Mouse (Mus musculus) lung, adult 2 months (tissue): ENCODE results near the gene Cdadc1. TPM values are rescaled to one million over a fixed set of nuclear protein-coding genes. Genes with fewer than 3 reads are reported as not detected.

ENCODE experiments used
- DNase-seq: peaks from one replicate; pipeline ENCODE4 v3.0.0; 2022
- H3K4me1 ChIP-seq: fragments of 200-500 bp; 2 replicates; pipeline ENCODE4 v1.6.1; 2011; ENCODE audit warnings: low read length; ENCODE audit not compliant: control insufficient read depth, insufficient read depth
- H3K4me3 ChIP-seq: fragments of 200-500 bp; replicated peaks from 2 replicates; pipeline ENCODE3; 2011; ENCODE audit warnings: low read depth, mild to moderate bottlenecking, control low read depth, low read length; ENCODE audit errors: extremely low read depth
- CTCF ChIP-seq: fragments of 200-500 bp; IDR thresholded peaks from 2 replicates; pipeline ENCODE4 v1.5.1; 2011; ENCODE audit warnings: mild to moderate bottlenecking, low read length, control low read depth; ENCODE audit not compliant: insufficient read depth
- POLR2A ChIP-seq: fragments of 200-500 bp; IDR thresholded peaks from 2 replicates; pipeline ENCODE4 v1.6.1; 2011; ENCODE audit warnings: low read depth, mild to moderate bottlenecking, control low read depth, low read length, borderline replicate concordance; ENCODE audit errors: extremely low read depth
- WGBS: fragments of 180-500 bp; shearing (Covaris S2); methylation state at CpG from one replicate; pipeline ENCODE4 v1.1.7; 2018; 5-methylcytosine and 5-hydroxymethylcytosine counted together
- polyA plus RNA-seq: library from polyadenylated mRNA; depleted of rRNA; stranded (reverse); fragments of >200 nt; gene quantifications from 2 replicates; pipeline ENCODE4 v1.2.3, GENCODE M21; 2012

Cdadc1 gene
- polyA plus RNA-seq, 1 experiment: 9.9 TPM

DNA sequence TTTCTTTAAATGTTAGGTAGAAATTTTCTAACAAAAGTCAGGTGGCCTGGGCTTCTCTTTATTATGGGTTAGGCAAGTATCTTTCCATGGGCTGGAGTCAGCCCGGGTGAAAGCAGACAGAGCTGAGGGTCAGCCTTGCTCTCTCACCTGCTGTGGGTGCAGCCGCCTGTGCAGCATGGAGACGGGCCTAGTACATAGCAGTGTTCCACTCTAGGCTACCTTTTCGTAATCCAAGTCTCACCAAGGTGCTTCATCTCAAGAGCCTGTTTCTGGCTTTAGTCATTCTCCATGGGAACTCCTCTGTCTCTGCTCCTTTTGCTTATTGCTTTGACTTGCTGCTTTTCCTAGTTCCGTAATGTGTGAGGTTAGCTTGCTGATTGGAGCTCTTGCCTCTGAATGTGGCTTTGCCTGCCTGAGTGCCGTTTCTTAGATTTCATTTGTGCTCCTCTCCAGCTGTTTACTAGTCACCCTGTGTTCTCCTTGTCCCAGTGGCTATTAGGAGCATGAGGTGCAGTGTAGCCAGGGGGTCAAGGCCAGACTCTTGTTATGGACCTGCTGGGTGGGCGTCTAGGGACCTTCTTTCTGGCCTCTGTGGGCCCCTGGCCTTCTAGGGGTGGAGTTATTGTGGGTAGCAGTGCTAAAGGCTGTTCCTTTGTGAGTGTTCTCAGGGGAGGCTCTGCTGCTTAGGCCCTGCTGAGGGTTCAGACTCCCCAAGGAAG is 51.4 kb downstream of the Cdadc1 start:
- WGBS: 75% methylated on average over 7 of the region's 7 CpGs
- DNase-seq: no peak

DNA sequence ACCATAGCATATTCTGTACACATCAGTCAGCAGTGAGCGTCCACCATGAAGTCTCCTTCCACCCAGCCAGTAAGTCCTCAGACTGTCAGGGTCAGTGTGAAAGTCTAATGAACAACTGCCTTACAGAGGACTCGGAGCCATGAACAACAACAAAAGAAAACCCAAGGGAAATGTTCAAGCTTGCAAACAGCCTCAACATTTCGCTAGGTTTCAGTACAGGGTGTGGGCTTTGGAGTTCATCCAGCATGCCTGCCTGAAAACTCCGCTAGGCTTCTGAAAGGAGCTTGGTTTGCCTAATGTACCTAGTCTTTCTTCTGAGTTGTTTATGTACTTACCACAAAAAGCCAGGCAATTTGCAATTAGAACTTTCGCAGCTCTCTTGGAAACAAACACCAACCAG is 53.8 kb downstream of the Cdadc1 start:
- peaks cover 4% of the 10 kb centered on the region for H3K4me1 ChIP-seq
- WGBS: 60% methylated on average over 5 of the region's 5 CpGs
- DNase-seq: no peak

More for the DNA sequence above, 51.4 kb downstream of the Cdadc1 start:
- TF ChIP-seq CTCF (no peak), POLR2A (no peak)
- peaks cover 11% of the 10 kb centered on the region for H3K4me1 ChIP-seq
- no peak overlapping the region for H3K4me3 ChIP-seq

DNA sequence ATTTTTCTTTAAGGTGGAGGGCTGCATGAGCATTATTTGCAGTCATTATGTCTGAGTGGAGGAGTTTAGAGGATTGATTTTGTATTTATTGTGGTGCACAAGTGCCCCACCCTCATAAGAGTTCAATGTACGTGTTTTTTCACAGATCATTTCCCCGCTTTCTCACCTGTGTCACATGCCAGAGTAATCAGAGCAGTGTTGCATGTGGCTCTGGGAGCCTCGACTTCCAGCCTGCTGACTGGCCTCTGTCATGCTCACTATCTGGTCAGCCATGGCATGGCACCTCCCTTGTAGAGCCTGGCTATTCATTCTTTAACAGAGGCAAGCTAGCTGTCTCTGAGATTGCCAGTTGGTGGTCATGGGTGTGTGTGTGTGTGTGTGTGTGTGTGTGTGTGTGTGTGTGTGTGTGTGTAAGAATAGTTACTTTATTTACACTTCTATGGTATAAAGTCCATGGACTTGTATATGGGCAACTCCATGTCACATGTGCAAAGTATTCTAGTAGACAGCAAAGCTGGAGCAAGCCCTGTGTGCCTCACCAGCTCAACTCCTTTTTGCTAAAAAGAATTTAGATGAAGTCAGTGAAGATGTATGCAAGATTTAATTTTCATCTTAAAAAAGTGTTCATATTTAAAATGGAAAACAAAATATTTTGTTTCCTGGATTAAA is 54.5 kb downstream of the Cdadc1 start:
- no peak for DNase-seq
- WGBS: 77% methylated on average over 3 of the region's 3 CpGs
- no peak overlapping the region for H3K4me3 ChIP-seq
- TF ChIP-seq CTCF (no peak), POLR2A (no peak)
- peaks cover 4% of the 10 kb centered on the region for H3K4me1 ChIP-seq

More for the DNA sequence above, 53.8 kb downstream of the Cdadc1 start:
- H3K4me3 ChIP-seq: no peak overlapping the region
- no peak for TF ChIP-seq CTCF
- no peak for TF ChIP-seq POLR2A

DNA sequence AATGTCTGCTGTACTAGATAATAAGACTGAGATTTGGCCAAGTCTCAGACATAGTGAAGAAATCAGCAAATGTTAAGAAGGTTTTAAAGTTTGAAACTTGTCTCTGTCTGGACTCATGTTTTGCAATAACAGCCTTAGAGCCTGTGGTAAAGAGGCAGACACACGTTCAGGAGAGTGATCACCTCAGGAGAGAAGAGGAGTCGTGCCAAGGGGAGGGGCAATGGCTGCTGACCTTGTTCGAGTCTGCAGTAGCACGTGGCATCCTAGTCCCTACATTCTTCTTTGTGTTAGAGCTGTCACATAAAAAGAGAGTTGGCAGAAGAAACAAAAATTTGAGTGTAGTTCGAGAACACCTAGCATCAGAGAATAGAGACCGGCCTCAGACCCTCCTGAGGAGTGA is 57.0 kb downstream of the Cdadc1 start:
- no peak for TF ChIP-seq POLR2A
- TF ChIP-seq CTCF: no peak
- Histone ChIP-seq H3K4me3 (no peak overlapping the region), H3K4me1 (peaks cover 4% of the 10 kb centered on the region)
- WGBS: 74% methylated on average over 6 of the region's 6 CpGs
- DNase-seq: no peak

DNA sequence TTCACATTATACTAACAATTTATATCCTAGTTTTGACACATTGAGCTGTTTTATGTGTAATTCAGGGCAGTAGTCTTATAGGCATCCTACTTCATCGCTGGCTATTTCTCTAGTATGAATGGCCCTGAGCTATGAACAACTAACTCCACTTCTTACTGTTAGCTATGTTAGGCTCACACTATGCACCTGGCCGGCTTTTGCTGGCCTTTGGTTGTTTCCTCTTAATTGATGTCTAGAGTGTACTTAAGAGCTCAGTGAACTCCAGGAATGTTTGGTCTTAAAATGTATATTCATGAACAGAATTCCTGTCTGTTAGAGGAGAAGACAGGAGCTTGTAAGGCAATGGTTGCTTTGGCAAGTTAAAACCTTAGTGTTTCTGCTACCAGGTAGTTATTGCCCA is 57.5 kb downstream of the Cdadc1 start:
- peaks cover 2% of the 10 kb centered on the region; the same call in 1 of the 2 replicates for H3K4me1 ChIP-seq
- no peak overlapping the region for H3K4me3 ChIP-seq
- WGBS: 82% methylated on average over 2 of the region's 2 CpGs
- no peak for DNase-seq
- TF ChIP-seq CTCF: no peak
- TF ChIP-seq POLR2A: no peak

DNA sequence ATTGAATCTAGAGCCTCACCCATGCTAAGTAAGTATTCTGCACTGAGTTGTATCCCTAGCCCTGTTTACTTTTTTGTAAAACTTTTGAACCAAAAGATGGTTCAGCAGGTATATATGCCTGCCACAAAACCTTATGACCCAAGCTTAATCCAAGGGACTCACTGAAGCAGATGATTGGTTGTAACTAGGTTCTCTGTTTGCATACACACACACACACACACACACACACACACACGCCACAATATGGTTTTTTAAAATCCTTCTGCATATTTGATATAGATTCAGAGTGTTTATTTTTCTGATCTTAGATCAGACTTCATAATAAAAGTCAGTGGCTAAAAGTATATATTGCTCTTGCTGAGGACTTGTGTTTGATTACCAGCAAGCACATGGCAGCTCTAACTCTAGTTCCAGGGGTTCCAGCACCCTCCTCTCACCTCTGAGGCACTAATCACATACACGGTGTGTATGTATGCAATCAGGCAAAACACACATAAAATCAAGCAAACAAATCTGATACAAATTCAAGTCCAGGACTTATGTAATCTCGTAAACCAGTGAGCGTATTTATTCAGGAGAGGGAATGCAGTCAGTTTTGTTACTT is 59.8 kb downstream of the Cdadc1 start:
- WGBS: 74% methylated on average over 4 of the region's 4 CpGs
- no peaks in the 10 kb centered on the region for H3K4me1 ChIP-seq
- H3K4me3 ChIP-seq: no peak overlapping the region
- TF ChIP-seq POLR2A (no peak), CTCF (no peak)
- DNase-seq: peak; percentile 2

DNA sequence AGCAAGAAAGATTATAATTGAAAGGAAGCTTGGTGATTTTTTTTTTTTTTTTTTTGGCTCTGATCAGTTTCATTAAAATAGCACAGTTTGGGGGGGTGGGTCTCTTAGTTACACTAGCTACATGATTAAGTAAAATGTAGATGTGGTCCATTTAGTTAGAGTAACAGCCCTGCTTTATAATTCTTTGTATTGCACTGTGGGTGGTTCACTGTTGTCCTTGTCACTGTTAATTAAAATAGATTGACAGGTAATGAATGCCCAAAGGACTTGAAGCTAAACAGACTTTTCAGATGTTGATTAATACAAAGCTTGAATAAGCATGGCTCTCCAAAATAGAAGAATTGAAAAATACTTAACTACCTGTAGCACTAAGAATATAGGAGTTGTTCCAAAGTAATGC is 63.9 kb downstream of the Cdadc1 start:
- DNase-seq: no peak
- Histone ChIP-seq H3K4me1 (no peaks in the 10 kb centered on the region; the same call in 1 of the 2 replicates), H3K4me3 (no peak overlapping the region)
- TF ChIP-seq POLR2A: no peak
- no peak for TF ChIP-seq CTCF

DNA sequence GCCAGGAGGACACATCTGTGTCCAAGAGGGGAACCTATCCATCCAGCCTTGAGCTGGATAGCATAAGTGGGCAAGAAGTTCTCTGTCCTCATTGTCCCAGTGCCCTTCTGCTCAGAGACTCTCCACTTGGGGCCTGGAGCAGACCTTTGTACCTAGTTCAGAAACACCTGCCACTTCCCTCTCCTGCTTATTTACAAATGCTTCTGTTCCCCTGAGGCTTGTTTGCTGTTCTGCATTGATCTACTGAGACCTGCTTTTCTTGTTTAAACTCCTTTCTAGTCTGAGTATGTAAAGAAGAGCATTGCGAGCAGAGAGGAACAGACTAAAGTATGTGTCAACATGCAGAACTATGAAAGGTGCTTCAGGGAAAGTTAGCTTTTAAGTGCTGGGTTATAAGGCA is 64.8 kb downstream of the Cdadc1 start:
- Histone ChIP-seq H3K4me3 (no peak overlapping the region), H3K4me1 (no peaks in the 10 kb centered on the region; the same call in 1 of the 2 replicates)
- no peak for DNase-seq
- TF ChIP-seq CTCF (no peak), POLR2A (no peak)
- 74% methylated on average over 1 of the region's 1 CpGs for WGBS

DNA sequence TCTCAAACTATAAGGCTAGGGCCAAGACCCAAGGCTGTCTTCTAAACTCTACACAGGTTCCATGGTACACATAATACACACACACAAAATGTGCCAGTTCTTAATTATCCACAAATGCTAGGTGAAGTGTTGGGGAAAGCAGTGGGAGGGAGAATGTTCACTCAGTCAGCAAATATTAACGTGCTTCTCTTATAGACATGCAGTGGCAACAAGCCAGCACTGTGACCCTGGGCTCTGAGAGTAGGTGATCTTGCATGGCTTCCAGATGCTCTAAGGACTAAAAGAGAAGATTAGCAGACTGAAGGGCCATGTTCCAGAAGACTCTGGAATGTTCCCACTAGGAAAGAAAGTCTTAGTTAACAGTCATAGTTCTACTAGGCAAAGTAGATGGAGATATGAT is 67.0 kb downstream of the Cdadc1 start:
- H3K4me3 ChIP-seq: no peak overlapping the region
- TF ChIP-seq CTCF (no peak), POLR2A (no peak)
- DNase-seq: no peak
- no peaks in the 10 kb centered on the region; the same call in none of the 2 replicates for H3K4me1 ChIP-seq
- WGBS: 51% methylated on average over 1 of the region's 1 CpGs
